Mouse (Mus musculus) kidney, embryonic 16.5 days (tissue): ENCODE results near the gene Iqschfp. TPM values are rescaled to one million over a fixed set of nuclear protein-coding genes. Genes with fewer than 3 reads are reported as not detected.

Experiments
- ATAC-seq: fragments of 200-750 bp; cut with Nextera tagmentation; 2 replicates; pipeline ENCODE4 v1.8.0; 2017; ENCODE audit warnings: moderate TSS enrichment; ENCODE audit not compliant: low FRiP score, low TSS enrichment
- H3K27ac ChIP-seq: fragments of 300-500 bp; sonication (generic); 2 replicates; pipeline ENCODE4 v1.5.1; 2014; ENCODE audit warnings: low read length
- H3K27me3 ChIP-seq: fragments of 300-500 bp; sonication (generic); 2 replicates; pipeline ENCODE4 v1.6.1; 2014; ENCODE audit warnings: low read length, control low read depth, mixed read lengths; ENCODE audit not compliant: insufficient read depth
- H3K36me3 ChIP-seq: fragments of 300-500 bp; sonication (generic); 2 replicates; pipeline ENCODE4 v1.6.1; 2014; ENCODE audit warnings: low read length, control low read depth, mixed read lengths; ENCODE audit not compliant: insufficient read depth
- H3K4me1 ChIP-seq: fragments of 300-500 bp; sonication (generic); 2 replicates; pipeline ENCODE4 v1.6.1; 2014; ENCODE audit warnings: low read length, control low read depth, mixed read lengths; ENCODE audit not compliant: insufficient read depth
- H3K4me2 ChIP-seq: fragments of 300-500 bp; sonication (generic); replicated peaks from 2 replicates; pipeline ENCODE4 v1.6.1; 2014; ENCODE audit warnings: low read depth, low read length
- H3K4me3 ChIP-seq: fragments of 300-500 bp; sonication (generic); 2 replicates; pipeline ENCODE4 v1.5.1; 2014; ENCODE audit warnings: mild to moderate bottlenecking, low read length
- H3K9ac ChIP-seq: fragments of 300-500 bp; sonication (generic); replicated peaks from 2 replicates; pipeline ENCODE4 v1.6.1; 2014; ENCODE audit warnings: low read length
- H3K9me3 ChIP-seq: fragments of 300-500 bp; sonication (generic); 2 replicates; pipeline ENCODE4 v1.6.1; 2016; ENCODE audit warnings: low read length, control low read depth
- WGBS: fragments of 180-500 bp; shearing (Covaris S2); extraction: QIAGEN DNeasy Blood & Tissue Kit; methylation state at CpG from one replicate; pipeline ENCODE4 v1.1.7; 2014; 5-methylcytosine and 5-hydroxymethylcytosine counted together
- polyA plus RNA-seq: library from polyadenylated mRNA; unstranded; fragments of >200 nt; fragmentation: Nextera tagmentation; extraction: Ambion mirVana; gene quantifications from 2 replicates; pipeline ENCODE4 v1.2.1, GENCODE M21; 2015

Gene Iqschfp
- polyA plus RNA-seq, 1 experiment from 2014 or later: not detected

GRCm38 (mm10) chr3:68583031-68583693 is 691.1 kb downstream of the Iqschfp start:
- H3K4me1 ChIP-seq: peaks cover 40% of the 10 kb centered on the region
- H3K27ac ChIP-seq: peak overlapping the region; percentile 76
- peak overlapping the region; percentile 31 for H3K9ac ChIP-seq
- no peak overlapping the region for H3K4me3 ChIP-seq
- 19% methylated on average over 14 of the region's 14 CpGs for WGBS
- peak overlapping the region; percentile 32 for H3K4me2 ChIP-seq
- no peaks in the 10 kb centered on the region for H3K27me3 ChIP-seq
- no peaks in the 10 kb centered on the region for H3K9me3 ChIP-seq
- no peak; the same call in 1 of the 2 replicates for ATAC-seq
- H3K36me3 ChIP-seq: no peaks in the 10 kb centered on the region

GRCm38 (mm10) chr3:68583771-68584511 is 691.9 kb downstream of the Iqschfp start:
- Histone ChIP-seq H3K4me1 (peaks cover 40% of the 10 kb centered on the region), H3K36me3 (no peaks in the 10 kb centered on the region), H3K4me3 (no peak overlapping the region), H3K27ac (peak overlapping the region; percentile 76), H3K9me3 (no peaks in the 10 kb centered on the region), H3K4me2 (peak overlapping the region; percentile 32), H3K27me3 (no peaks in the 10 kb centered on the region), H3K9ac (peak overlapping the region; percentile 31; the same call in 1 of the 2 replicates)
- 63% methylated on average over 14 of the region's 14 CpGs for WGBS
- ATAC-seq: no peak

GRCm38 (mm10) chr3:68585213-68585612 is 693.2 kb downstream of the Iqschfp start:
- Histone ChIP-seq H3K4me3 (no peak overlapping the region), H3K9ac (no peak overlapping the region), H3K9me3 (no peaks in the 10 kb centered on the region), H3K4me2 (no peak overlapping the region), H3K36me3 (no peaks in the 10 kb centered on the region), H3K4me1 (peaks cover 40% of the 10 kb centered on the region), H3K27ac (no peak overlapping the region), H3K27me3 (no peaks in the 10 kb centered on the region)
- WGBS: 83% methylated on average over 4 of the region's 4 CpGs
- ATAC-seq: no peak

GRCm38 (mm10) chr3:68586646-68587064 is 694.6 kb downstream of the Iqschfp start:
- Histone ChIP-seq H3K9me3 (no peaks in the 10 kb centered on the region), H3K27me3 (no peaks in the 10 kb centered on the region), H3K27ac (peak overlapping the region; percentile 67), H3K36me3 (no peaks in the 10 kb centered on the region), H3K4me1 (peaks cover 46% of the 10 kb centered on the region), H3K4me2 (no peak overlapping the region), H3K4me3 (no peak overlapping the region), H3K9ac (peak overlapping the region; percentile 47)
- WGBS: 21% methylated on average over 9 of the region's 9 CpGs
- ATAC-seq: no peak; the same call in 1 of the 2 replicates

GRCm38 (mm10) chr3:68587567-68588245 is 695.7 kb downstream of the Iqschfp start:
- Histone ChIP-seq H3K4me1 (peaks cover 48% of the 10 kb centered on the region), H3K4me2 (no peak overlapping the region), H3K4me3 (no peak overlapping the region), H3K27ac (0 out of 2 replicates have a peak overlapping the region, but pooled peaks have one; percentile 67), H3K27me3 (no peaks in the 10 kb centered on the region), H3K36me3 (no peaks in the 10 kb centered on the region), H3K9me3 (no peaks in the 10 kb centered on the region), H3K9ac (no peak overlapping the region)
- WGBS: 55% methylated on average over 10 of the region's 10 CpGs
- ATAC-seq: peak; percentile 44; the same call in 1 of the 2 replicates

- no peaks in the 10 kb centered on the region for H3K9me3 ChIP-seq
- no peak overlapping the region for H3K4me3 ChIP-seq
- no peak overlapping the region for H3K9ac ChIP-seq
- H3K36me3 ChIP-seq: no peaks in the 10 kb centered on the region
- no peaks in the 10 kb centered on the region for H3K27me3 ChIP-seq
- no peak for ATAC-seq
- H3K4me1 ChIP-seq: peaks cover 42% of the 10 kb centered on the region
- WGBS: 75% methylated on average over 9 of the region's 9 CpGs
- H3K27ac ChIP-seq: no peak overlapping the region
- H3K4me2 ChIP-seq: no peak overlapping the region
Measured at GRCm38 (mm10) chr3:68589220-68589840, 697.3 kb downstream of the Iqschfp start.

- ATAC-seq: no peak
- no peak overlapping the region for H3K4me3 ChIP-seq
- H3K27me3 ChIP-seq: no peaks in the 10 kb centered on the region
- peaks cover 48% of the 10 kb centered on the region for H3K4me1 ChIP-seq
- no peaks in the 10 kb centered on the region for H3K9me3 ChIP-seq
- no peak overlapping the region for H3K4me2 ChIP-seq
- WGBS: 53% methylated on average over 8 of the region's 8 CpGs
- H3K36me3 ChIP-seq: no peaks in the 10 kb centered on the region
- H3K9ac ChIP-seq: no peak overlapping the region
- no peak overlapping the region for H3K27ac ChIP-seq
Measured at GRCm38 (mm10) chr3:68590436-68590835, 698.4 kb downstream of the Iqschfp start.

GRCm38 (mm10) chr3:68592575-68592974 is 700.5 kb downstream of the Iqschfp start:
- Histone ChIP-seq H3K9ac (no peak overlapping the region), H3K36me3 (0 out of 2 replicates have a peak, but pooled peaks cover 3% of the 10 kb centered on the region), H3K4me1 (peaks cover 39% of the 10 kb centered on the region), H3K4me2 (no peak overlapping the region), H3K27me3 (no peaks in the 10 kb centered on the region), H3K27ac (0 out of 2 replicates have a peak overlapping the region, but pooled peaks have one; percentile 15), H3K9me3 (no peaks in the 10 kb centered on the region), H3K4me3 (no peak overlapping the region)
- WGBS: 51% methylated on average over 10 of the region's 10 CpGs
- ATAC-seq: no peak

GRCm38 (mm10) chr3:68593073-68593867 is 701.2 kb downstream of the Iqschfp start:
- 0 out of 2 replicates have a peak overlapping the region, but pooled peaks have one; percentile 15 for H3K27ac ChIP-seq

More at GRCm38 (mm10) chr3:68593073-68593867, 701.2 kb downstream of the Iqschfp start:
- Histone ChIP-seq H3K9ac (no peak overlapping the region), H3K27me3 (no peaks in the 10 kb centered on the region), H3K36me3 (0 out of 2 replicates have a peak, but pooled peaks cover 3% of the 10 kb centered on the region), H3K4me3 (no peak overlapping the region), H3K4me2 (no peak overlapping the region), H3K4me1 (peaks cover 33% of the 10 kb centered on the region), H3K9me3 (no peaks in the 10 kb centered on the region)
- ATAC-seq: no peak
- 70% methylated on average over 12 of the region's 12 CpGs for WGBS
